Mouse (Mus musculus) ES-Bruce4 (cell line): ENCODE measurements at regions not wholly inside any gene's neighbourhood (a gene's known extent, or its start where the extent isn't known, plus 50 kb on each side); places are given as distances from the start of the nearest gene placed in this dataset.

ENCODE experiments used
- CTCF ChIP-seq: IDR thresholded peaks from one replicate; pipeline ENCODE4 v1.8.1; 2011; ENCODE audit warnings: low read depth, low read length
- EP300 ChIP-seq: IDR thresholded peaks from 2 replicates; pipeline ENCODE4 v1.6.1; 2011; ENCODE audit warnings: low read depth, low read length; ENCODE audit not compliant: insufficient read depth
- POLR2A ChIP-seq: IDR thresholded peaks from one replicate; pipeline ENCODE4 v1.8.1; 2011; ENCODE audit warnings: low read length; ENCODE audit not compliant: insufficient read depth

GRCm38 (mm10) chr12:109874466-109874865 lies 274.3 kb upstream of the Rtl1 start:
- TF ChIP-seq POLR2A (no peak), CTCF (no peak), EP300 (no peak)
